Mouse (Mus musculus) ES-E14 (cell line): ENCODE measurements around the gene Pcgf6. TPM values are rescaled to one million over a fixed set of nuclear protein-coding genes. Genes with fewer than 3 reads are reported as not detected.
A peak's percentile ranks its signal among the peaks of the same experiment; 100 is the strongest.
"Not testable (repeated sequence)": the region's sequence is repeated elsewhere in the genome, so short reads cannot be mapped to it uniquely, and the experiment has no call there.

Experiments used
- DNase-seq: peaks from one replicate; pipeline ENCODE4 v3.0.0-alpha.2; 2013; ENCODE audit warnings: low read depth, low spot score
- H3K27ac ChIP-seq: 2 replicates; pipeline ENCODE4 v1.5.1; 2012; ENCODE audit warnings: low read depth, mild to moderate bottlenecking, low read length, moderate library complexity, mixed read lengths; ENCODE audit not compliant: poor library complexity, insufficient read depth, severe bottlenecking
- H3K36me3 ChIP-seq: 2 replicates; pipeline ENCODE4 v1.6.1; 2012; ENCODE audit warnings: mild to moderate bottlenecking, low read length, moderate library complexity, mixed read lengths; ENCODE audit not compliant: control insufficient read depth, poor library complexity, insufficient read depth, severe bottlenecking
- H3K4me1 ChIP-seq, 2 experiments: fragments of 150-350 bp in 1 of 2; sonication (generic) in 1 of 2; 2 replicates each; pipeline ENCODE4 v1.6.1; 2012; ENCODE audit warnings: low read length in 2 of 2, mild to moderate bottlenecking in 1 of 2, mixed read lengths in 1 of 2; ENCODE audit not compliant: control insufficient read depth in 2 of 2, insufficient read depth in 2 of 2, poor library complexity in 1 of 2
- H3K4me3 ChIP-seq, 2 experiments: fragments of 150-350 bp in 1 of 2; sonication (generic) in 1 of 2; 2 replicates each; pipeline ENCODE4 v1.5.1; 2012; ENCODE audit warnings: low read length in 2 of 2, low read depth in 1 of 2, mild to moderate bottlenecking in 1 of 2, mixed read lengths in 1 of 2; ENCODE audit not compliant: insufficient read depth in 1 of 2, poor library complexity in 1 of 2, severe bottlenecking in 1 of 2
- H3K9ac ChIP-seq: 2 replicates; pipeline ENCODE4 v1.6.1; 2012; ENCODE audit warnings: low read depth, mild to moderate bottlenecking, low read length, mixed read lengths; ENCODE audit not compliant: poor library complexity, insufficient read depth, severe bottlenecking
- H3K9me3 ChIP-seq: fragments of 150-350 bp; sonication (generic); 2 replicates; pipeline ENCODE4 v1.6.1; 2012; ENCODE audit warnings: low read depth, mild to moderate bottlenecking, low read length; ENCODE audit not compliant: control insufficient read depth, insufficient read depth
- CHD2 ChIP-seq: IDR thresholded peaks from 2 replicates; pipeline ENCODE4 v1.6.1; 2014; ENCODE audit warnings: mild to moderate bottlenecking, low read depth, low read length, inconsistent platforms
- HCFC1 ChIP-seq: IDR thresholded peaks from 2 replicates; pipeline ENCODE4 v1.6.1; 2012; ENCODE audit warnings: low read length, inconsistent platforms, borderline replicate concordance; ENCODE audit not compliant: insufficient read depth
- MAFK ChIP-seq: IDR thresholded peaks from 2 replicates; pipeline ENCODE4 v1.6.1; 2014; ENCODE audit warnings: mild to moderate bottlenecking, low read depth, low read length, inconsistent platforms; ENCODE audit not compliant: insufficient read depth
- ZC3H11A ChIP-seq: IDR thresholded peaks from 2 replicates; pipeline ENCODE4 v1.6.1; 2012; ENCODE audit warnings: low read depth, mild to moderate bottlenecking, inconsistent platforms, low read length, borderline replicate concordance
- ZNF384 ChIP-seq: IDR thresholded peaks from 2 replicates; pipeline ENCODE4 v1.6.1; 2012; ENCODE audit warnings: low read depth, low read length, inconsistent platforms
- in situ Hi-C, 2 experiments: fragments of 600-800 bp; cut with MboI; formaldehyde crosslinking; loops; one replicate each; pipeline ENCODE4 v1.15.1; 2025; ENCODE audit warnings: low sequenced_read_pairs in 2 of 2, inconsistent platforms in 1 of 2; ENCODE audit not compliant: unreplicated experiment in 2 of 2
- total RNA-seq: library from RNA; depleted of rRNA; stranded (reverse); fragments of 300-350 nt; gene quantifications from 2 replicates; pipeline ENCODE4 v1.2.3, GENCODE M21; 2012

Gene Pcgf6
- total RNA-seq, 1 experiment: 40.2 TPM

DNA sequence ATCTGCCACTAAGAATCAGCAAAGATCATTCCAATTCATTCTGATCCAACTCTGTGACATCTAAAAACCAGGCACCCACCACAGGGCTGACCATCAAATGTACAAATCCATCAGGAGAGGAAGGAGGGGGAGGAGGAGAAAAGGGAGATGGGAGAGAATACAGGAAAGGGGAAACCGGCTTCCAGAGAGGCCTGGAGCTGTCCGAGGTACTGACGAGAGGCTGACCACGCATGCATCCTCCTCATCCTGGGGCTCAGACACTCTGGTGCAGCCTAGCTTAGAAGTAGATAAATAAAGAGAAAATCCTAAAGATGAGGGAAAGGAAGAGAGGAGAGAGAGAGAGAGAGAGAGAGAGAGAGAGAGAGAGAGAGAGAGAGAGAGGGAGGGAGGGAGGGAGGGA lies 44.4 kb downstream of the Pcgf6 start:
- H3K9ac ChIP-seq: no peak overlapping the region
- no peak overlapping the region for H3K4me3 ChIP-seq
- TF ChIP-seq HCFC1 (no peak), ZC3H11A (no peak), ZNF384 (no peak), CHD2 (no peak), MAFK (no peak)
- no peak for DNase-seq
- no peak overlapping the region for H3K27ac ChIP-seq
- no peaks in the 10 kb centered on the region for H3K36me3 ChIP-seq
- no peaks in the 10 kb centered on the region for H3K9me3 ChIP-seq
- in situ Hi-C loops: no loop called here
- peaks cover 0 to 4% of the 10 kb centered on the region in 2 experiments; a peak in 1 of 4 replicates for H3K4me1 ChIP-seq

DNA sequence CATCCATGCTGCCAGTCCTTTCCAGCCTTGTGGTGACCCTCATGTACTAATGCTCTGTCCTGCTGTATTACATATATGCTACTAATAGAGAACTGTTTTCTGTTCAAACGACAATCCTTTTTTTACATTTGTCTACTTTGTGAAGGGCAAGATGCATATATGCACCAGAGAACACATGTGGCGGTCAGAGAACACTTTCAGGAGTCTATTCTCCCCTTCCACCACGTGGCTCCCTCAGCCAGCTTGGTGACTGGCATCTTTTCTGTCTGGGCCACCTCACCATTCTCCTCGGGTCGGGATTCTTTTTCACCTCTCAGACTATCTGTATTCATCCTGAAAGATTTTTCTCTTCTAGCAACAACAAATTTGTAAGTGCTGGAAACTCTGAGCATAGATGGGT lies 44.8 kb downstream of the Pcgf6 start:
- H3K36me3 ChIP-seq: no peaks in the 10 kb centered on the region
- H3K4me1 ChIP-seq: peaks cover 0 to 4% of the 10 kb centered on the region in 2 experiments; a peak in 1 of 4 replicates
- no peak overlapping the region for H3K4me3 ChIP-seq
- TF ChIP-seq HCFC1: no peak
- TF ChIP-seq CHD2: no peak
- TF ChIP-seq ZNF384: no peak
- no peak for TF ChIP-seq MAFK
- no peak for DNase-seq
- in situ Hi-C loops: no loop called here
- no peak overlapping the region for H3K27ac ChIP-seq
- H3K9ac ChIP-seq: no peak overlapping the region
- no peaks in the 10 kb centered on the region for H3K9me3 ChIP-seq

DNA sequence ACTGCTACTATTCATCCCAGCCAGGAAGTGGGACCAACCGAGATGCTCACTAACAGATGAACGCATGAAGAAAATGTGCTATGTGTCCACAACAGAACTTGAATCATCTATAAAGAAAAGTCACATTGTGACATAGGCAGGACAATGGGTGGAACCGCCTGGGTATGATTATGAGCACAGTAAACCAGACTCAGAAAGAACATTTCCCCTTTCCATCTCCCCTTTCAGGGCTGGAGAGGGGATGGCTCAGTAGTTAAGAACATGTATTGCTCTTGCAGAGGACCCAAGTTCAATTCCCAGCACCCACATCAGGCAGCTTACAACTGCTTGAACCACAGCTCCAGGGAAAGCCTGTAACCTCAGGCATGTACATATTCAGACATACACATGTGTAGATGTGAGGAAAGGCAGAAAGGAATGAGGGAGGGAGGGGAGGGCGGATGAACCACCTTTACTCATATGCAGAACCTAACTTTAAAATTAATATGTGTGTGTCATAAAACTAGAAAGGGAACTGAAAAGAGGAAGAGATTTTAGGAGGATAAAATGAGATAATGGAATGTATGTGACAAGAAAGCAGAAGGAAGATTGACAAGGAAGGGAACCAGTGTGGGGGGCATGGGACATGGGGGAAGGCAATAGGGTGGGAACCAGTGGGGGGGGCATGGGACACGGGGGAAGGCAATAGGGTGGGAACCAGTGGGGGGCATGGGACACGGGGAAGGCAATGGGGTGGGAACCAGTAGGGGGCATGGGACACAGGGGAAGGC lies 46.8 kb downstream of the Pcgf6 start:
- H3K36me3 ChIP-seq: no peaks in the 10 kb centered on the region

DNA sequence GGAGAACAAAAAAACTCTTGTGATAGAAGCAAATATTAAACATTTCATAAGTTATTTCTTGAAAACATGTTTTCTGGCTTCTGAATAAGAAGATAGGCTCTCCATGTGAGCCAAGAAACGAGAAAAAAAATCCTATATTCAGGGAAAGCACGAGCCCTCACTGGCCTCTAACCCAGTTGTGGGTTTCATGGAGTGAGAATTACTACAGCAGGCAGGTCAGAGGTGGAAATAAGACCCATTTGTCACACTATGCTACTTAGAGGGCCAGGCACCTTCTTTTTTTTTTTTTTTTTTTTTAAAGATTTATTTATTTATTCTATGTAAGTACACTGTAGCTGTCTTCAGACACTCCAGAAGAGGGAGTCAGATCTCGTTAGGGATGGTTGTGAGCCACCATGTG lies 50.3 kb downstream of the Pcgf6 start:
- DNase-seq, H3K9ac ChIP-seq, in situ Hi-C loops, H3K27ac ChIP-seq, H3K9me3 ChIP-seq, H3K36me3 ChIP-seq, H3K4me1 ChIP-seq, H3K4me3 ChIP-seq: not testable (repeated sequence)
- TF ChIP-seq ZNF384: 0 out of 2 replicates have a peak, but pooled peaks have one; percentile 2

More for the DNA sequence above, 46.8 kb downstream of the Pcgf6 start:
- Histone ChIP-seq H3K9me3 (no peaks in the 10 kb centered on the region), H3K4me3 (no peak overlapping the region), H3K27ac (no peak overlapping the region), H3K4me1 (peaks cover 0 to 4% of the 10 kb centered on the region in 2 experiments; a peak in 1 of 4 replicates), H3K9ac (no peak overlapping the region)
- TF ChIP-seq CHD2 (no peak), ZNF384 (no peak), MAFK (no peak), ZC3H11A (no peak), HCFC1 (no peak)
- DNase-seq: no peak
- in situ Hi-C loops: no loop called here
